Mouse (Mus musculus) yolk sac, embryonic 10.5 days (tissue): ENCODE data around the gene Glis3.

Source experiments
- DNase-seq: peaks from one replicate; pipeline ENCODE4 v3.0.0-alpha.2; 2017; ENCODE audit warnings: low spot score

Gene Glis3

DNA sequence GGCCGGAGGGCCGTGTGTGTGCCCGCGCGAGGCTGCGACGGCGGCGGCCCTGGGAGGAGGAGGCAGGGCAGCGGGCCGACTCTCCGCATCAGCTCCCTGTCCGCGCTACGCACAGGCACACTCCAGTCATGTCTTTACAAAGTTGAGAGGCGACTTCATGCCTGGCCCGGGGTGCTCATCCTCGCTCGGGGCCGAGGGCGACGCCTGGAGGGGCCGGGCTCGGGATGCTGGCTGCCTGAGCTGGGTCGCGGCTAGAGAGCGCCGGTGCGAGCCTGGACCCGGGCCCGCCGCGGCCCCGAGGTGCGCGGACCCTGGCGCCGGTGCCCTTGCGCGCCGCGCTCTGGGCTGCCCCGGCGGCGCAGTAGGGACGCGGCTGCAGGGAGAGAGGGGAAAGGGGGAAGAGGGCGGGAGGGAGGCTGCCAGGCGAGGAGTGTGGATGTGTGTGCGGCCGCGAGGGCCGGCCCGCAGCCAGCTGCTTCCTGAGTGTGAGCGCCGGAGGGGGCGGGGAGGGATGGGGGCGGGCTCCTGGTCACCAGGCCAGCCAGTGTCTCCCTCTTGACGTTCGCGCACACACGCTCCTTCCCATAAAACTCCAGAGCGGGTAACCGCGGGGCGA lies at the start of gene Glis3:
Gene Glis3 (minus strand): TSS at position 302 of the 616 bp plus-strand sequence.
- DNase-seq: peak; percentile 84

DNA sequence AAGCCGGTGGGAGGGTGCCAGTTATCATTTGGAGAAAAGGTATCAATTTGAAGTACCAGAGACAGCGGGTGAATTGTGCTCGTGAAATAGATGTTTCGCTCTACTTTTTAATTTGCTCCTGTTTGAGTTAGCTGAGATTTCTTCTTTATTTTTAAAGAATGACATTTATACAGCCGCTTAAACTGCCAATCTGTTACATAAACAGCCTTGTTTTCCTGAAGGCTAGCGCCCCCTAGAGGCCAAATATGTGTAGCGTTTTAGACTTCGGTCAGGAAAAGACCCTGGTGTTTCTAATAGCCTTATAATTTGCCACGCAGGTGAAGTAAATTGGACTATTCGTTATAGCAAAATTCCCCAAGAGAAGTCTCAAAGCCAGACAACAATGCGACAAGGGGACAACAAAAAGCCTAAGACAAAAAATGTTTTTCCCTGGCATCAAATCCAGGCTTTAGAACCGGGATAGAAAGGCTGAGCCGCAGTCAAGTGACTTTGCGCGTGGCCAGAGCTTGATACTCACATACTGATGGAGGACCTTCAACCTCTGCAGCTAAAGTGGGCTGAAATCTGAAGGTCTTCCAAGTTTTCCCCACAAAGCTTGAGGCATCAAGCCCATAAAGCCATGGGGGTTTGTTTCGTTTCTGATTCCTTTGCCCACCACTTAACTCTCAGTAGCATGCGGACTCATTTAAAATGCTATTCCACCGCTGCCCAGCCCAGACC lies 46.4 kb upstream of the Glis3 start:
- peak; percentile 22 for DNase-seq

DNA sequence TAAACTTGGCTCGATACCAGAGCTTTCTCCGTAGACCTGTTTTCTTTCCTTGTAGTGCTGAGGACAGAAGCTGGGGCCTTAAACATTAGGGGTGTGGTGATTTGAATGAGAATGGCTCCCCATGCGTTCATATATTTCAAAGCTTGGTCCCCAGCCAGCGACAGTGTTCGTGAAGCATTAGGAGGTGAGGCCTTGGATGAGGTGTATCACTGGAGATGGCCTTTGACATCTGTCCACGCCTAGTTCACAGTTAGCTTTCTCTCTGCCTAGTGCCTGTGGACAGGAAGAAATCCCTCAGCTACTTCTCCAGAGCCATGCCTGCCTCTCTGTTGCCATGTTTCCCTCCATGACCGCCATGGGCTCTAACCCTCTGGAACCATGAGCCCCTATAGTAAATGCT lies 44.8 kb upstream of the Glis3 start:
- no peak for DNase-seq

DNA sequence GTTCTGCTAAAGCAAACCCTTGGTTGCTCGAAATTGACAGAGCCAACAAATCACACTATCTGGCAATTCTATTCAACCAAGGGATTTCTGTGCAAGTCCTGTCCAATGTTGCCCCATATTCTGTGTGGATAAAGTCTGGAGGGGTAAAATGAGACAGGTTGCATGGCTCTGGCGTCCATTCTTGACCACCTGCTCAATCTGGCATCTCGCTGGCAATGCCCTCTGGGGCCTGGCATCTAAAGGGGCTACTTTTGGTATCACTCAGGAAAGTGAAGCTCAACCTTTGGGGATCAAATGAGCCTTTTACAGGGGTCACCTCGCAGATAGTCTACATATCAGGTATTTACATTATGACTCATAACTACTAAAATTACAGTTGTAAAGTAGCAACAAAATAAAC lies 42.7 kb upstream of the Glis3 start:
- no peak for DNase-seq

DNA sequence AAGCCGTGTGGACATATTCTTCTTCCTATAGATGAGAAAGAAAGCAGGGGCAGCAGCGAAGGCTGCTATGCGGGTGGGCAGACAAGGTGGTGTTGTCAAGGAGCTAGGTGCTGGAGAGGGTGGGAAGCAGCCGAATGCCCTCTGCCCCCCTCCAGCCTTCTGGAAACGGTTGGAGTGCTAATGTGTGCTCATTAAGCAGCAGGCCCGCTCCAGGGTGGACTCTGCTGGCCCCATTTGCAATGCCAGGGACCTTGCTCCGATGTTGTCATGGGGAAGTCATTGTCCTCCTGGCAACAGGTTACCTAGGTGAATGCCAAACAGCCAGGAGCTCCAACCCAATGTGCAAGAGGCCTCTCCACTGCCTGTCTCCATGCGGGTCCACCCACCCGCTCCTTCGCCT lies 42.0 kb upstream of the Glis3 start:
- no peak for DNase-seq

DNA sequence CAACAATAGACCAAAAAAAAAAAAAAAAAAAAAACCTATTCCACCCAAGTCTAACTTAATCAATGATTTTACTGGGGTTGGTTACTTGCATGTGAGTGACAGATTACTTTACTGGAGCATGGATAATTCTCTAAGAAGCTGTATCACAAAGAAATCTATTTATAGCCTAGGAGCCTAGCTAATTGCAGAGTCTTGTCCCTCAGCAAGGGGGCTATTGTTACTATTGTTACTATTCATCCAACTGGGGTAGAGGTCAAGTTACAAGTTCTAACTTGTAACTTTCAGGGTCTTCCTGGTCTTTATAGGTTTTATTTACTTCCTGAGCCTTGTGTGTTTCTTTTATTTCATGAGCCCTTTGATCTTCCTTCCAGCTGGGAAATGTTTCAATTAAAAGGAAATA lies 40.1 kb upstream of the Glis3 start:
- DNase-seq: no peak

DNA sequence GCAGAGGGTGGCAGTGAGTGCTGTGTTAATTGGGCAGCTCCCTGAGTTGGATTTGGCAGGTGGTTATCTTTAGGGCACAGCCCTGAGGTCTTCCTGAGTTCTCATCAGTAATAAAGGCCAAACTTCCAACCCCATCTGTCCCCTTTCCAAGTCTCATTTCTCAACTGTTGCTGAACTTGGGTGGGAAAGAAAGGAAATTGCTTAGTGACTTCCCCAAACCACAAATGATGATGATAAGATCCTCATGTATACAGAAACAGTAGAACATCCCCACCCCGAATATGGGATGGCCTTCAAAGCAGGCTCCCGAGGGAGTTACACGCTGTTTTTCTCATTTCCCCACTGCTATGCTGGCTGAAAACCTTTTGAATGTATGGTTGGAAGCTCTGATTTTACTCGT lies 34.8 kb upstream of the Glis3 start:
- no peak for DNase-seq

DNA sequence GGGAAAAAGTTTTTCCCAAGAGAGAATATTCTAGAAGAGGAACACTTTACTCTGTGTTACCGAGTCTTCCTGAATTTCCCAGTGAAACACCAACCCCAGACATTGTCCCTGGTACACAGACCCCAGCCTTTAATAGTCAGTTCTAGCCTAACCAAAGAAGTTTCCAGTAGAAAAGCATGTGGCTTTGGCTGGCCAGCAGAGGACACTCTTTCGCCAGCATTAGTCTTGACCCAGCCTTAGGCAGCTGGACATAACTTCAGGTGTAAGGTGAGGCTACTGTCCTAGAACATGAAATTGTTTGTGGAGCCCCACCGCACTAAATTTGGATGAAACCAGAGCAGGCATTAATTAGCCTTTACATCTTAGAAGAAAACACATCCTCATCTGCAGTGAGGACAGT lies 17.8 kb upstream of the Glis3 start:
- no peak for DNase-seq

DNA sequence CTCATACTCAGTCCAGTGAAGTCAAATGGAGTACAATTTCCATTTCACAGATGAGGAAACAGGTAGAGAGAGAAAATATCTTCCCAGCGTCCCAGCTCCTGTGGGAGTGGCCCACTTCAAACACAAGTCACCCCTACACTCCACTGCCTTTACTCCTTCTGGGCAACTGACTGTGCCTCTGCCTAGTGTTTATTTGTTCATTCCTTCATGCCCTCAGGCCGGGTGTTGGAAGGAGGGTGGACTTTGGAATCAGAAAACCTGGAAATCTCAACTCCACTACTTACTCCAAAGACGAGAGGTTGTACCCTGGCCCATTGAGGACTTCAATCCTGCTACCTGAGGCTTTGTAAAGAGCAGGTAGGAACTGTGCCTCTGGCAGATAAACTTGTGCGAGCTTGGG lies 6.5 kb upstream of the Glis3 start:
- DNase-seq: peak; percentile 52

DNA sequence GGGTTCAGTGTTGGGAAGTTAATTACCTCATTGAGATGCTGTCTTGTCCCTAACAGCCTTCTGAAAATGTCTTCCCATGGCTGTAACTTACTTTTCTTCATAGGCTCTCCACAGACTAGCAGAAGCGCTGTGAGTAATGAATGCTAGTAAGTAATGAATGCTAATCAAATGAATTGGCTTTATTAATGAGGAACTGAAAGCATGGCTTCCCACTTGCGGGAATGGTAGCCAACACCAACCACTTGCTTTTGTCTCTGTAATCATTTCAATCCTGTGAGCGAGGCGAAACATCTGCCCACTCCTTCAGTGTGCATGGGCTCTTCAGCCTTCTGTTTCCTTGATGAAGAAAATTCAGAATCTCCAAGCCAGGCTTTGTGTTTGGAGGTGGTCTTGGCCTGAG lies 5.6 kb upstream of the Glis3 start:
- no peak for DNase-seq

DNA sequence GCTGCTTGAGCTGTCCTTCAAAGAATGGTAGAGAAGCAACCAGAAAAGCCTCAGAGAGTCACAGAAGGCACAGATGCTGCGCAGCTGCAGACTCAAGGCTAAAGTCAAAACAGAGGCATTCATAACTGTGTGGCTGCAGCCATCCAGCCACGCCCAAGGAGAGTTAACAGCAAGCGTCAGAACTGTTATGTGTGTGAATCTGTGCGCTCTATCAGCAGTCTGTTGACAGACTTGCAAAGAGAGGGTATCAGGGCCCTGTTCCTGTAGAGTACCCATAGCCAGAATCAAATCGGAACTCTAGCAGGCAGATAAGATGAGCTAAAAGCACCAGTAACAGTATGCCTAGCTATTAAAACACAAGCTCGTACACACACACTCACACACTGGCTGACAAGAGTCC lies 4.5 kb upstream of the Glis3 start:
- no peak for DNase-seq

DNA sequence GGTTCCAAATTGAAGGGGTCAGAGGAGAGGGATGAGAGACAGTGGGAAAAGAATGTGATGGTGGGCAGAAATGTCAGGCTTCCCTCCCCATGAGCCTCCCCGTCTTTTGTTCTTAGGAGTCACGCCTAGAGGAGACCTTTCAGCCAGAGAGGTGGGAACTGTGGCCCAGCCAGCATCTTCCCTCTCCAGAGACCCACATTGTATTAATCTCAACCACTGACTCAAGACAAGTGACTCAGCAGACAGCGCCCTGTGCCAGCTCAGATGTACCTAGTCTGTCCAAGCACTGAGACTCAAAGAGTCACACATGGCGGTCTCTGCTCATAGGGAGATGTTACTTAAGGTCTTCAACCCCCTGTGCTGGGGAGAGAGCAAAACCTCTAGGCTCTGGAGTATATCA lies 3.5 kb upstream of the Glis3 start:
- no peak for DNase-seq

DNA sequence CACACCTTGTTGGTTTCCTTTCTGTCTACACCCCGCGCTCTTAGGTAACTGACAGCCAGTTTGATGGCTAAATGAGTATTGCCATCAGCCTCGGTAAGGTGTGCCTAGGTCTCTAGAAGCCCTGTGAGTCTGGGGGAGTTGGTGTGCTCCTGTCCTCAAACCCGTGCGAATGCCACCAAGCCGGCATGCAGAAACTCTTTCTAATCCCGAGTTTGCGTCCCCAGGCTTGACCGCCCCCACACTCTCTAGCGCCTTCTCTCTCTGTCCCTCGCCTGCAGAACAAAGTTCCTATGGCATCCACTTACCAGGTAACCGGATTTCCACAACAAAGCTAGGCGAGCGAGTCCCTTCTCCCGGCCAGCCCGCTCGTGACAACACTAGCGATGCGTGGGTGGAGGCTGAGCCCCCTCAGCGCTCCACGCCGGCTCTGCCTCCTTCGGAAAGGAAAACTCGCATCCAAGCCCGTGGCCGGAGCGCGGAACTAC lies 544 bp downstream of the Glis3 start:
- DNase-seq: no peak

DNA sequence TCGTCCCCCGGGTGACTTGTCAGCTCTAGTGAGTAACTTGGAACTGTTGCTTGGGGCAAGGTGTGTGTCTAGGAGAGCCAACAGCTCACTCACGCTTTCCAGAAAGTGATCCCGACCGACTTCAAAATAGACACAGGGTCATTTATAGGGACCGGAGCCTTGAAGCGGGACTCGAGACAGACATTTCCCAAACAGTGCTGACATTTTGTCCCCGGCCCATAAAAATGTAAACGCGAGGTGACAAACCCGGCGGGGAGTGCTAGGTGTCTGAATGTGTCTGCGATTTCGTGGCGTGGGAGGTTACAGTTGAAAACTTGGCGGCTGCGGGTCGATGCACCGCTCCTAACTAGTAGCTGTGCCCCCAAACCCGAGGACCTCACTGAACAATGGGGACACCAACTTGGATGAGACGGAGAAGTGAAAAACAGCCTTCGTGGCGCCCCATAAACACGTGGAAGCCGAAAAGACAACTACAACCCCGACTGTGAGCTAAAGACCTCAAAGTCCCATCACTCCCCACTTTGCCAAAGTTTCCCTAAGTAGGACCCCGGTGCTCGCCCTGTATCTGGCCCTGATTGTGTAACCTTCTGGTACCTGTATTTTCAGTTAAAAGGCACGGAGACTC lies 1.1 kb downstream of the Glis3 start:
- DNase-seq: no peak

DNA sequence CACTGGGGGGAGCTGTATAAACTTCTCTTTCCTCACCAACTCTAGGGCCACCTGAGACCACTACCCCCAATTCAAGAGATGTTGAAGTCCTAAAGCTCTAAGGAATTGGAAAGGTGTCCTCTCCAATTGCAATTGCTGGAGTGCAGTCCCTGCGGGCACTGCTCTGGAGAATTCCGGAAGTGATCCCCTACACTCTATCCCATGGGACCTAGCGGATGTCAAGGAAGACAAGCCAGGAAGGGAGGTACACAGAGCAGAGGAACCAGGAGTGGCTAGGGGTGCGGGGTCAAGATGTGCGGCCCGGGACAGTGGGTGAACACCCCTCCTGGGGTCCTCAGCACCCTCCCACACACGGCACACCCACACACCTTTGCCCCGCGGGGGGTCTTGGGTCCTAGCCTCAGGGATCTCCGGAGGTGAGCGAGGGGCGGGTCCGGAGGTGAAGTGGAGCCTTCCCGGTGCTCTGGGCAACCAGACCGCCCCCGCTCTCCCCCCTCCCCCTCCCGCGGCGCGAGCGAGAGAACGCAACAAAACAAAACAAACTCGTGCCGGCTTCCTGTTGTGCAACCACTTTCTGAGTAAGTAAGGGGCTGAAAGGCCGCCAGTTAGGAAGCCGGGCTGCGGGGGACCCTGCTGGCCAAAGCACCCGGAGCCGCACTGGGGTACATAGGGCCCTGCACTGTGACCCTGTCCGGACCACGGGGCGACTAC lies 2.0 kb downstream of the Glis3 start:
- peak; percentile 74 for DNase-seq

DNA sequence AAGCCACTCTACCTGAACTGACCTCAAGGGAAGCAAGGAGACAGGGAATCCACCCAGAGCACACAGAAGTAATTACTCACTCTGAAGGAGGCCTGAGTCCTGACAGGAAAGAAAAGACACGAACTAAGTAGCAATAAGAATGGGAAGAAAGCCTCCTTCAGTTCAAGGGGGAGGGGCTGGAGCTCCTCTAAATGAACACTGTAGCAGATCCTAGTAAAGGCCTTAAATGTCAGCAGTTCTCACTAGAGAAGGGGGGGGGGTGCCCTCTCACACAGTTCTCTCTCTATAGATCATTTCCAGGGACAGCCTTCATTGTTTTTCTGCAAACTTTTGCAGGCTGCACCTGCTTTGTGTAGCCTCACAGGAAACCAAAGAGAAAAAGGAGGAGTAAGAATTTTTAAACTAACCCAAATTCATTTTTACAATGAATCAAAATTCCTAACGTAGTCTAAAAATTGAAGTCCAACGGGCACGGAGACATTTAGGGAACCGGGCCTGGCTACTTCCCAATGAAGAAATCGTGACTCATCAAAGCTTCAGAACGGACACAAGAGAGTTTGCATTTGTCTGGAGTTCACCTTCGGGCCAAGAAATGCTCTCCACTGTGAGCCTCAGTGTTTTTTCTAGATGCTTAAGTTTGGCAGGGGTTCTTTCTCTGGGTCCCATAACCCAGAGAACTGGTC lies 2.7 kb downstream of the Glis3 start:
- DNase-seq: no peak

DNA sequence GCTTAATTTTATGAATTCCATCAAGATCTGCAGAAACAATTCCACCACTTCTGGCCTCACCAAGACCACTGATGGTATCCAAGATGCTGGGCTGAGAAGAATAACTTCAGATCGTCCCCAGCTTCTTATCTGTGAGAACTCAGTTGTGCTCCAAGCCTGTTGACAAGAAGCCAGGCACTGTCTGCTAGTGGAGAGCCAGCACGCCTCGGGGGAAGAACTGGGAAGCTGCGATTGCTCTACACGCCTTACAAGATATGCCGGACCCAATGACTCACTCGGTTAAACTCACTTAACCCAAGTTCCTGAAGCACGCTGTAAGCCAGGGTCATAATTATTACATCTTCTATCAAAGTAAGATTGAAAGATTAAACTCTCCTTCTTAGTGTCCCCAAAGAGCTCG lies 16.1 kb downstream of the Glis3 start:
- DNase-seq: no peak

DNA sequence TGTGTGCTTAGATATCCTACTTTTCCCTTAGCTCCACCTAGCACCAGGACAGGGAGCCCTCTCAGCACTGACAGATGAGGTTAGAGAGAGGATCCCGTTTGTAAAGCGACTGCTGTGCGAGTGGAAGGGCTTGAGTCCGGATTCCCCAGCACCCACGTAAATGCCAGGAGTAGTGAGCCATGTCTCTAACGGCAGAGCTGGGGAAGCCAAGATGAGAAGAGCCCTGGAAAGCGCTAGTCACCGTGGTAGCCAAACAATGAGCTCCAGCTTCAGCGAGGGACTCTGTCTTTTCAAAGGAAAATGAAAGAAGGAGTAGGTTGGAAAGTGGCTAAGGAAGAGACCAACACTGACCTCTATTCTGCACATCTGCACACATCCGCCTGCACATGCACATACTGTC lies 16.7 kb downstream of the Glis3 start:
- no peak for DNase-seq

DNA sequence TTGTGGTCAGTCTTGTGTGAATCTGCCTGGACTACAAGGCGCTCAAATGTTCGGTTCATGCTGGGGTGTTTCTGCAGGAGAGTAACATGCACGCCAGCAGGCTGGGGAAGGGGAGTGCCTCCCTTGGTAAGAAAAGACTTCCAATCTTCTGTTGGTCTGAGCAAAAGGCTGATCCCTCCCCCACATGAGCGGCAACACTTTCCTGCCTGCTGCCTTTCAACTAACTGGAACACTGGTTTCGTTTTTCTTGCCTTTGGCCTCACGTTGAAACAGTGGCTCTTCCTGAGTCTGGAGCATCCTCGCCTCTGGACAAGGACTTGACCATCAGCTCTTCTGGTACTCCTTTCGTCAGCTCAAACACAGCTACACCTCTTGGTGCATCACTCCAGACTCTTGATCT lies 17.4 kb downstream of the Glis3 start:
- no peak for DNase-seq

DNA sequence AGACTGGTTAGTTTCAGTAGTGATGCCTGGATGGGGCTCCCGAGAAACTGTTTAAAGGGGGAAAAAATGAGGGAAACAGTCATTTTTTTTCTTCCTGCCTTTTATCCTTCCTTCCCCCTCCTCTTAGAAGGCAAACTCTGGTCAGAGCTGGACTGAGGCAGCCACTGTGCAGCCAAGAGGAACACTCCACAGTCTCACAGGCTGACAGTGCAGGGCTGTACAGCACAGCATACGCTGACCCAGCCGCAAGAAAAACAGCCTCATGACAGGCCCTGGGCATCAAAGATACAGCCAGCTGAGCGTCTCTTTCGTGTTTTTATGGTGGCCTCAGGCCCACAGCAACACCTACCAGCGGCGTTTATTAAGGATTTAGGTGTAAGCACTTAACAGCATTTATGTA lies 19.0 kb downstream of the Glis3 start:
- DNase-seq: no peak

DNA sequence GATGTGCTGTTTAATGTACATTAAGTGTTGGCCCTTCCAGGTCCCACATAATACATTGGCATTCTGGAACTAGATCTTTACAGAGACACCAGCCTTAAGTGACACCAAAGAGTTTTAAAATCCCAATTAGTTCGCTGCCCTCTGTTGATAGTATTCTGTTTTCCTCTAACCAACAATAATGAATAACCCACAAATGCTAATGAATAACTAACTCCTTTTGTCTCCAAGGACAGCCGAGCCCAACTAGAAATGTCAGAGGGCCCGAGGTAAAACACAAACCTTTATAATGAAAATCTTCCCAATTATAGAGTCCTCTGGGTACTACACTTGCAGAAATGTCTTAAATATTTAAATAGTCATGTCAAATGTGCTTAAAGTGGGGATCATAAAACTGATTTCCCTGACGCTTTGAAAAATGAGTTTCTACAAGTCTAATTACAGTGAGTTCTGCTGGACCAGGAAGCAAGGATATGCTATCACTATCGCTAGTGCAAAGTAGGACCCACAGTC lies 22.1 kb downstream of the Glis3 start:
- no peak for DNase-seq

DNA sequence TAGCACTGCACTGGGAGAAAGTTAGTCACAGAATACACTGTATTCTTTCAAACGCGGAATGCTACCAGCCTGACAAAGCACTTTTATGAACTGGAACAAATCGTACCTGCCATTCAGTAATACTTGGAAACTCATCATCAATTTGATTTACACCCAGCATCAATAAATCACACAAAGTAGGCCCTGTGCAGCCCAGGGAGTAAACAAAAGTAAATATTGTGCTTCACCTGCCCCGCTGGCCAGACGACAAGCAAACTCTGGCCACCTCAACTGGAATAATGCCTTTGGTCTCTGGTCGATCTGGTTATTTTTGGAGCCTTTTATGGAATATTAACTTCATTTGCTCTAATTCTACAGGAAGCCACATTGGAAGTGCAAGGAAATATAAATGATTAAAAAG lies 23.0 kb downstream of the Glis3 start:
- DNase-seq: no peak
